Mouse (Mus musculus): ENCODE data around the gene Dnajc13. TPM values are rescaled to one million over a fixed set of nuclear protein-coding genes. Genes with fewer than 3 reads are reported as not detected.

Dnajc13 gene
- polyA plus RNA-seq, 1 experiment from 2014 or later: 20.8 TPM

DNA sequence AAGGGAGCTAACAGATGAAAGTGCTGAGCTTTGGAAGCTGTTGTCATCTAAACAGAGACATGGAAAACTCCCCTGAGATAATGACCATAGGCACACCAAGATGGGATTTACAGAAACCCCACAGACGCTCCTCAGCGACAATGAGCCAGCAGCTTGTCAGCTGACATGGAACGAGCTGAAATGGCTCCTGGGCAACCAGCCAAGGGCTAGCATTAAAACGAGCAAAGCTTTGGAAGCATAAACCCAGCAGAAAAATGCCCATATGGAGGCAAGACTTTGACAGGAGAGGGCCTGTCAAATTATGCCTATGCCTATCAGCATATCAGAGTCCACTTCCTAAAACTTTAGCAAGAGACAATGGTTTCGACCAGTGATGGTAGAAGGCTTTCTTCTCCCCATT lies 27.0 kb downstream of the Dnajc13 start:
- ATAC-seq (replicated peaks; ENCODE audit: low FRiP score, low read depth): no peak
- Histone ChIP-seq H3K27ac (no peak overlapping the region), H3K4me3 (replicated peaks; ENCODE audit: low read depth, low read length) (no peak overlapping the region), H3K27me3 (ENCODE audit: insufficient read depth, low read length) (no peaks in the 10 kb centered on the region), H3K4me1 (replicated peaks; ENCODE audit: insufficient read depth, low read length) (no peaks in the 10 kb centered on the region), H3K9ac (ENCODE audit: low read depth, low read length) (no peak overlapping the region), H3K4me2 (ENCODE audit: low read length) (no peak overlapping the region), H3K36me3 (ENCODE audit: insufficient read depth, low read length) (peaks cover 32% of the 10 kb centered on the region; the same call in 1 of the 2 replicates), H3K9me3 (replicated peaks; ENCODE audit: low read length) (no peaks in the 10 kb centered on the region)
- 74% methylated on average over 5 of the region's 5 CpGs for WGBS
- DNase-seq (ENCODE audit: low spot score): no peak
- TF ChIP-seq CTCF (IDR thresholded peaks at IDR 0.05; ENCODE audit: low read depth): no peak

DNA sequence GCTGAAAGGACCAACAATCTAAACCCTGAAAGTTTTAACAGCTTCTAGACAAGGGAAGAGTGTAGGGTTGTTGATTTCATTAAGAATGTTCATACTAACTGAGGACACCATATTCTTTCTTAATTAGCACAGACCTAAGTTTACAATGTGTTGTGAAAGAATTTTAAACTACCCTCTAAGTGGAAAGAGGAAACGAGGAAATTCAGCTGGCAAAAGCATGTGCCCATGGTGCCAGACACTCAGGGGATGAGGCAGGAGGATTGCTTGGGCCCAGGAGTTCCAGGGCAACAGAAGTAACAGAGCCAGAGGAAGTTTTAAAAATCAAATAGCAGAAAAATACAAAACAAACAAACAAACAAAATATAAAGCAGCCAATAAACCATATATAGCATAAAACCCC lies 28.9 kb downstream of the Dnajc13 start:
- no peak overlapping the region for H3K4me2 ChIP-seq (ENCODE audit: low read length)
- H3K36me3 ChIP-seq (ENCODE audit: insufficient read depth, low read length): peaks cover 41% of the 10 kb centered on the region; the same call in 1 of the 2 replicates
- no peak overlapping the region for H3K27ac ChIP-seq
- DNase-seq (ENCODE audit: low spot score) (no peak), ATAC-seq (replicated peaks; ENCODE audit: low FRiP score, low read depth) (no peak)
- no peak overlapping the region for H3K4me3 ChIP-seq (replicated peaks; ENCODE audit: low read depth, low read length)
- no peak for TF ChIP-seq CTCF (IDR thresholded peaks at IDR 0.05; ENCODE audit: low read depth)
- no peaks in the 10 kb centered on the region for H3K27me3 ChIP-seq (ENCODE audit: insufficient read depth, low read length)
- 76% methylated on average over 1 of the region's 1 CpGs for WGBS
- H3K9ac ChIP-seq (ENCODE audit: low read depth, low read length): no peak overlapping the region
- H3K4me1 ChIP-seq (replicated peaks; ENCODE audit: insufficient read depth, low read length): no peaks in the 10 kb centered on the region
- H3K9me3 ChIP-seq (replicated peaks; ENCODE audit: low read length): no peaks in the 10 kb centered on the region

DNA sequence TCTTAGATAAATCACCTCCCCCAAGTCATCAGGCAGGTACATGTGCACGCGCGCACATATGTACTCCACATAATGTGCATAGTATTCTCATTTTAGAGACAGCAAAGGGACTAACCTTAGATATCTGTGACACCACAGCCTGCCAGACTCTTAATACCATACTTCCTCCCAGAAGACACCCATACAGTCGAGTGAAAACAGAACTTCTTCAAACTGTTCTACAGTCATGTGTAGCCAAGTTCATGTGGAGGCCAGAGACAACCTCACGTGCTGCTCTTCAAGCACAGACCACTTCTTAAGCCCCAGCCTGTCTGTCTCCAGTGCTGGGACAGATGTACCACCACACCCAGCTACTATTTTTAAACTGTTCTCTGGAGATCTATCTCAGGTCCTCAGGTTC lies 29.7 kb downstream of the Dnajc13 start:
- no peak overlapping the region for H3K27ac ChIP-seq
- DNase-seq (ENCODE audit: low spot score) (no peak), ATAC-seq (replicated peaks; ENCODE audit: low FRiP score, low read depth) (no peak)
- no peak overlapping the region for H3K4me3 ChIP-seq (replicated peaks; ENCODE audit: low read depth, low read length)
- H3K4me1 ChIP-seq (replicated peaks; ENCODE audit: insufficient read depth, low read length): no peaks in the 10 kb centered on the region
- no peaks in the 10 kb centered on the region for H3K9me3 ChIP-seq (replicated peaks; ENCODE audit: low read length)
- TF ChIP-seq CTCF (IDR thresholded peaks at IDR 0.05; ENCODE audit: low read depth): no peak
- H3K27me3 ChIP-seq (ENCODE audit: insufficient read depth, low read length): no peaks in the 10 kb centered on the region
- no peak overlapping the region for H3K4me2 ChIP-seq (ENCODE audit: low read length)
- no peak overlapping the region for H3K9ac ChIP-seq (ENCODE audit: low read depth, low read length)
- 91% methylated on average over 5 of the region's 5 CpGs for WGBS
- peaks cover 48% of the 10 kb centered on the region for H3K36me3 ChIP-seq (ENCODE audit: insufficient read depth, low read length)

- H3K36me3 ChIP-seq (ENCODE audit: insufficient read depth, low read length): peaks cover 44% of the 10 kb centered on the region
- no peak overlapping the region for H3K9ac ChIP-seq (ENCODE audit: low read depth, low read length)
- WGBS: 80% methylated on average over 3 of the region's 3 CpGs
Measured at GRCm38 (mm10) chr9:104232004-104232403, 30.7 kb downstream of the Dnajc13 start.

GRCm38 (mm10) chr9:104211402-104211801 lies 51.3 kb downstream of the Dnajc13 start:
- H3K27ac ChIP-seq: no peak overlapping the region
- no peaks in the 10 kb centered on the region for H3K27me3 ChIP-seq (ENCODE audit: insufficient read depth, low read length)
- peaks cover 48% of the 10 kb centered on the region for H3K36me3 ChIP-seq (ENCODE audit: insufficient read depth, low read length)
- no peak overlapping the region for H3K9ac ChIP-seq (ENCODE audit: low read depth, low read length)
- TF ChIP-seq CTCF (IDR thresholded peaks at IDR 0.05; ENCODE audit: low read depth): no peak
- H3K9me3 ChIP-seq (replicated peaks; ENCODE audit: low read length): no peaks in the 10 kb centered on the region
- H3K4me2 ChIP-seq (ENCODE audit: low read length): no peak overlapping the region
- WGBS: 83% methylated on average over 3 of the region's 3 CpGs
- DNase-seq (ENCODE audit: low spot score) (no peak), ATAC-seq (replicated peaks; ENCODE audit: low FRiP score, low read depth) (no peak)
- no peaks in the 10 kb centered on the region for H3K4me1 ChIP-seq (replicated peaks; ENCODE audit: insufficient read depth, low read length)
- no peak overlapping the region for H3K4me3 ChIP-seq (replicated peaks; ENCODE audit: low read depth, low read length)

More at GRCm38 (mm10) chr9:104232004-104232403, 30.7 kb downstream of the Dnajc13 start:
- H3K4me3 ChIP-seq (replicated peaks; ENCODE audit: low read depth, low read length): no peak overlapping the region
- no peak overlapping the region for H3K4me2 ChIP-seq (ENCODE audit: low read length)
- no peaks in the 10 kb centered on the region for H3K9me3 ChIP-seq (replicated peaks; ENCODE audit: low read length)
- no peak overlapping the region for H3K27ac ChIP-seq
- H3K27me3 ChIP-seq (ENCODE audit: insufficient read depth, low read length): no peaks in the 10 kb centered on the region
- no peak for DNase-seq (ENCODE audit: low spot score)
- H3K4me1 ChIP-seq (replicated peaks; ENCODE audit: insufficient read depth, low read length): no peaks in the 10 kb centered on the region
- no peak for TF ChIP-seq CTCF (IDR thresholded peaks at IDR 0.05; ENCODE audit: low read depth)
- ATAC-seq (replicated peaks; ENCODE audit: low FRiP score, low read depth): no peak

GRCm38 (mm10) chr9:104203851-104204250 lies 58.9 kb downstream of the Dnajc13 start:
- WGBS: 93% methylated on average over 3 of the region's 3 CpGs
- DNase-seq (ENCODE audit: low spot score) (peak; percentile 51), ATAC-seq (replicated peaks; ENCODE audit: low FRiP score, low read depth) (no peak)
- Histone ChIP-seq H3K4me2 (ENCODE audit: low read length) (no peak overlapping the region), H3K27ac (no peak overlapping the region), H3K9ac (ENCODE audit: low read depth, low read length) (no peak overlapping the region), H3K9me3 (replicated peaks; ENCODE audit: low read length) (no peaks in the 10 kb centered on the region), H3K4me1 (replicated peaks; ENCODE audit: insufficient read depth, low read length) (no peaks in the 10 kb centered on the region), H3K27me3 (ENCODE audit: insufficient read depth, low read length) (no peaks in the 10 kb centered on the region), H3K4me3 (replicated peaks; ENCODE audit: low read depth, low read length) (no peak overlapping the region), H3K36me3 (ENCODE audit: insufficient read depth, low read length) (peaks cover 49% of the 10 kb centered on the region)
- peak; percentile 77 for TF ChIP-seq CTCF (IDR thresholded peaks at IDR 0.05; ENCODE audit: low read depth)

DNA sequence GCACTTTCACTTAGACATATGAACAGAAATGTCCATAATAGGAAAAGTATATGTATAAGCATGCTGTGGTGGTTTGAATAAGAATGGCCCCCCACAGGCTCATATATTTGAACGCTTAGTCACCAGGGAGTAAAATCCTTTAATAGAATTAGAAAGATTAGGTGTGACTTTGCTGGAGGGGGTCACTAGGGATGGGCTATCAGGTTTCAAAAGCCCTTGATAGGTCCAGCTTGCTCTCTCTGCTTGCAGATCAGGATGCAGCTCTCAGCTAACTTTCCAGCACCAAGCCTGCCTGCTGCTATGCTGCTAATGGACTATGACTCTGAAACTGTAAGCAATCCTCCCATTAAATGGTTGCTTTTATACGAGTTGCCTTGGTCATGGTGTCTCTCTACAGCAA lies 68.2 kb downstream of the Dnajc13 start:
- no peak overlapping the region for H3K9ac ChIP-seq (ENCODE audit: low read depth, low read length)
- DNase-seq (ENCODE audit: low spot score): no peak
- ATAC-seq (replicated peaks; ENCODE audit: low FRiP score, low read depth): no peak
- H3K27me3 ChIP-seq (ENCODE audit: insufficient read depth, low read length): no peaks in the 10 kb centered on the region
- no peak overlapping the region for H3K4me2 ChIP-seq (ENCODE audit: low read length)
- H3K9me3 ChIP-seq (replicated peaks; ENCODE audit: low read length): no peaks in the 10 kb centered on the region
- no peak overlapping the region for H3K4me3 ChIP-seq (replicated peaks; ENCODE audit: low read depth, low read length)
- H3K27ac ChIP-seq: no peak overlapping the region
- TF ChIP-seq CTCF (IDR thresholded peaks at IDR 0.05; ENCODE audit: low read depth): no peak
- H3K36me3 ChIP-seq (ENCODE audit: insufficient read depth, low read length): peaks cover 56% of the 10 kb centered on the region
- no peaks in the 10 kb centered on the region for H3K4me1 ChIP-seq (replicated peaks; ENCODE audit: insufficient read depth, low read length)
- 66% methylated on average over 2 of the region's 2 CpGs for WGBS
